Mouse (Mus musculus): ENCODE results near the gene Mis12. TPM values are rescaled to one million over a fixed set of nuclear protein-coding genes. Genes with fewer than 3 reads are reported as not detected.

Gene Mis12
- polyA plus RNA-seq, 1 experiment from 2014 or later = 37.7 TPM

DNA sequence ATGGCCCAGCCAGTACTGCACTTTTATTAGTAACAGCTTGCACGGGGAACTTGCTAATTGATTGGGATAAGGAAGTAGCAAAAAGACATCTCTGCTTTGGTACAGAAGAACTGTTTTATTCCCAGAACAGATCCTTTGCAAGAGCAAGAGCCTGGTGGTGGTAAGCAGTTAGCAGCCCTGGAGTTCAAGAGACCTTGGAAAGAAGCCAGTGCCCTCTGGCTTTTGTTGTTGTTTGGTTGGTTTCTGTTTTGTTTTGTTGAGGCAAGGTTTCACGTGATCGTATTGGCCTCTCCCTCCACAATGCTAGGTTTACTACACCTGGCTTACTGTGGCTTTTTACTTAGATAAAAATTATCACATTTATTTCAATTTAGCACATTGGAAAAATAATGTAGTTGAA lies 8.9 kb downstream of the Mis12 start:
- peaks cover 21% of the 10 kb centered on the region for H3K36me3 ChIP-seq
- ATAC-seq (ENCODE audit: insufficient read depth, low FRiP score, low read depth) = no peak
- H3K27me3 ChIP-seq (replicated peaks) = no peaks in the 10 kb centered on the region
- WGBS = 72% methylated on average over 3 of the region's 3 CpGs
- H3K9me3 ChIP-seq = no peaks in the 10 kb centered on the region
- H3K9ac ChIP-seq = no peak overlapping the region
- peaks cover 14% of the 10 kb centered on the region for H3K4me1 ChIP-seq
- no peak overlapping the region for H3K27ac ChIP-seq
- H3K4me3 ChIP-seq (replicated peaks) = no peak overlapping the region
- no peak overlapping the region for H3K4me2 ChIP-seq

DNA sequence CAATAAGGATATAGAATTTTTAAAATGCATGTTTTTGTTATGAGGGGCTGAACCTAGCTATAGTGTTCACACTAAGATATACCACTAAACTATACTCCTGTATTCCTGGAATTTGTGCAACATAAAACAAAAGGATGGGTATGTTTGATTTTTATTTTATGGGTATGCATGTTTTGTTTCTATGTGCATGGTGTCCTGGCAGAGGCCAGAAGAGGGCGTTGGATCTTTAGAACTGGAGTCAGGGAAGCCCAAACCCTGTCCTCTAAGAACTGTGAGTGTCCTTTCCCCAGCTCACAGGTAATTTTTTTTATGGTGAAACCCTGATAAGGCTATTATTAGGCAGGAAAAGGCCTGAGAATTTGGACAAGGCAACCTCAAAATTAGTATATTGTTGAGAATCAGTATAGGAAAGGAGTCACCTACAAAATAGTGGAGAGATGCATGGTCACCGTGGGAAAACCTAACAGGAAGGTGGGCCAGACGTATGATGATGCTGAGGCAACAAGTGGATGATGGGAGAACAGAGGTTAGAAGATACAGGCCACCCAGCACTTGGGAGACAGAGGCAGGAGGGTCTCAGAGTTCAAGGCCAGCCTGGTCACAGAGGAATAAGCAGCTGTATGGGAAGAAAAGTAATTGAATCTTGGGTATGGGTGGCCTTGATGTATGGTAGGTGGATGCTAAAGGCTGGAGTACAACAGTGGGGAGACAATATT lies 10.2 kb downstream of the Mis12 start:
- Histone ChIP-seq H3K27me3 (replicated peaks) (no peaks in the 10 kb centered on the region), H3K9me3 (no peaks in the 10 kb centered on the region), H3K36me3 (peaks cover 21% of the 10 kb centered on the region), H3K27ac (no peak overlapping the region), H3K4me3 (replicated peaks) (no peak overlapping the region), H3K4me2 (no peak overlapping the region), H3K9ac (no peak overlapping the region), H3K4me1 (peaks cover 14% of the 10 kb centered on the region)
- 71% methylated on average over 3 of the region's 3 CpGs for WGBS
- no peak for ATAC-seq (ENCODE audit: insufficient read depth, low FRiP score, low read depth)

DNA sequence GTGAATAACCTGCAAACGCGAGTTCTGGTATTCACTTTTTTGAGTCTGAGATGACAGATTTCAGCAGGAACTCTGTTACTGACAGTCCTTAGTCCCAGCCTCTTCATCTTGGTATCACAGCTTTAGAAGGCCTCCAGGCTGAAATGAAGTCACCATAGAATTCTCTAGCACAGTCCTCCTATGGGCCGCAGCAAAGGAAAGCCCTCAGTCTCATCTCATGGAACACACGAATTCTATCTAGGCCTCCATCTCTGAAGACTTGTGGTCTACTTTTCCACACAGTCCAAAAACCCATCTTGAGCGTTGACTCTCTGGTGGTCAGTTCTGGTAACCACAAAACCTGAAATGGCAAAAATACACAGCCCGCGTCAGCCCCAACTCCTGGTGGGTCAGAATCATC lies 12.7 kb downstream of the Mis12 start:
- Histone ChIP-seq H3K27ac (peak overlapping the region; percentile 83; the same call in 1 of the 2 replicates), H3K27me3 (replicated peaks) (no peaks in the 10 kb centered on the region), H3K9ac (no peak overlapping the region), H3K4me3 (replicated peaks) (peak overlapping the region; percentile 56), H3K4me1 (peaks cover 14% of the 10 kb centered on the region), H3K4me2 (peak overlapping the region; percentile 88), H3K36me3 (0 out of 2 replicates have a peak, but pooled peaks cover 4% of the 10 kb centered on the region), H3K9me3 (no peaks in the 10 kb centered on the region)
- no peak for ATAC-seq (ENCODE audit: insufficient read depth, low FRiP score, low read depth)
- 49% methylated on average over 7 of the region's 7 CpGs for WGBS

DNA sequence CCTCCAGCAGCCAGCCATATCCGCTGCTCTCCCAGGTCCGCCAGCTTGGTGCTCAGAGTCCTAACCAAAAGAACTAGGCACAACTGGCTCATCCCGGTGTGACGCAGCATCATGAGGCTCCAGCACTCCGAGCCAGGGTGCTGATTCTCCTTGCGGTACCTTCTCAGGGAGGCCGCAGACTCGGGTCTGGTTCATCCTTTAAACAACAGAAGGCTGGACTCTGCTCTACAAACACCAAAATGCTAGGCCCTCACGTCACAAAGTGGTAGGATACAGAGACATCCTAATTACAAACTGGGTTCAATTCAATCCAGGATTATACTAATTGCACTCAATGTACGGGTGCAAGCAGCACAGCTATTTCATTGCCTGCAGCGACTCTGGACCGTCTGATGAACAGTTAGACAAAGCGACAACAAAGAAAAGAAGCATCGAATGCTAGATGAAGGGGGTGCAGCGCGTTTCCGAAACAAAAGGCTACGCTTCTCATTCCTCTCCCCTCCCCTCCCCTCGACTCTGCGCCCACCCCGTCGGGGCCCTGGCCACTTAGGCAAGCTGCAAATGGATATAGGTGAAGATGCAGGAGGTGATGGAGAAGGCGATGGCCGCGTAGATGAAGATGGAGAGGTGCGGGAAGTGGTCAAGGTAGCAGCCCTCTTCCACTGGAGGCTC lies 13.2 kb downstream of the Mis12 start:
- Histone ChIP-seq H3K4me1 (peaks cover 14% of the 10 kb centered on the region), H3K4me3 (replicated peaks) (peak overlapping the region; percentile 56), H3K4me2 (peak overlapping the region; percentile 88), H3K27me3 (replicated peaks) (no peaks in the 10 kb centered on the region), H3K9ac (peak overlapping the region; percentile 46; the same call in 1 of the 2 replicates), H3K9me3 (no peaks in the 10 kb centered on the region), H3K27ac (peak overlapping the region; percentile 83), H3K36me3 (0 out of 2 replicates have a peak, but pooled peaks cover under 1% of the 10 kb centered on the region)
- 7% methylated on average over 26 of the region's 26 CpGs for WGBS
- ATAC-seq (ENCODE audit: insufficient read depth, low FRiP score, low read depth) = no peak

DNA sequence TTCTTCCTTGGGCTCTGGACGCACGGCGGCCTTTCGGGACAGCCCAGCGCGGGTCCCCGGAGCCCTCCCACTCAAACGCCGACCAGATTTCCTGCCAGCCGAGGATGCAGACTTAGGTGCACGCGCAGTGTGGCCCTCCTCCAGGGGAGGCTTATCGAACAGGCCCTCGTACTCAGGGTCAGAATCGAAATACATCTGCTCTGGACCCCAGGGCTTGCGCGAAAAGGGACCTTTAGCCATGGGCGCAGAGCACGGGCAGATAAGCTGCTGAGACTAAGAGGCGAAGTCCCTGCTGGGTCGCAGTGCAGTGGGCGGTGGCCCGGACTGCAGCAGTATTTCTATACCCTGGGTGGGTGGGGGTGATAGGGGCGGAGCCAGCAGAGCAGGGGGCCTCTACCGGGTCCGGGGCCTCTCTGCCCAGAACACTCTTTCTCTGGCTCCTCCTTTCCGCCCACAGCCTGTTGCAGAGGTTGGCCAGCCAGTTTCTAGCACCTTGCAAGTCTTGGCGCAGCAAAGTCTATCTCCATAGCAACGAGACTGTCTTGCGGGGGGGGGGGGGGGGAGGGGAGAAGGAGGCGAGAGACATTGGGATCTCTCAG lies 13.9 kb downstream of the Mis12 start, which contains the start of gene 6330403K07Rik:
Gene 6330403K07Rik, minus strand, starts transcription at position 351 of the 599 bp plus-strand sequence.
- 0% methylated on average over 28 of the region's 31 CpGs for WGBS

DNA sequence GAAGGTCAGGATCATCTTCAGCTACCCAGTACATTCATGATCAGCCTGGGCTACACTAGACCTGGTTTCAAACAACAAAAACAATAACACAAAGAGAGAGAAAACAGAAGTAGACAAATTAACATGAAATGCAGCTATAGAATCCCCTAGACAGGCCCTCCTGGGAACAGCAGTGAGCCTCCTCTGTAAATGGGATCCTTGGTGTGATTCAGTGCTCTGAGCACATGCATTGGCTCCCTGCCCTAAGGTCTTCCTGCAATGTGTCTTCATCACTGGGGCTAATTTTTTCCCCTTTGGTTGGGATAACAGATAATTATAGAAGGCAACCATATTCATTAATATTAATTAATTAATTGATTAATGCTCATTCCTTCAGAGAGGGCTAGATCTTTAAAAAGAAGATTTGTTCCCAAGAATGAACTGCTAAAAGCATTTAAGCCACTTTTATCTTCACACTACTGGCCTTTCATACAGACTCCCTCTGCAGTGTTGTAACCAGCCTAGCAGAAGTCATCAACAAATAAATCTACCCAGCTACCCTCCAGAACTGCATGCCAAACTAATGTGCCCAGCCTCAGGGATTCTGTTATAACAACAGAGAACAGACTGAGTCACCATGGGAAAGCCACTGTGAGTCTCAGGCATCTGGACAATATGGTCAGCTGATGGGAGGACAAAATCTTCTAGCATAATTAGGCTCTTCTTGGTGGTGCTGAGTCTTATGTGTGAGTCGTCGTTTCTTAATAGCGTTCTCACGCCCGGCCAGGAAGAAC lies 20.3 kb downstream of the Mis12 start:
- WGBS = 94% methylated on average over 5 of the region's 5 CpGs
- H3K9ac ChIP-seq = no peak overlapping the region

More for the DNA sequence above, 13.9 kb downstream of the Mis12 start, which contains the start of gene 6330403K07Rik:
- peak; percentile 93 for ATAC-seq (ENCODE audit: insufficient read depth, low FRiP score, low read depth)
- Histone ChIP-seq H3K4me2 (peak within 1 kb of the TSS; percentile 88), H3K4me1 (peaks cover 14% of the 10 kb centered on the region), H3K36me3 (no peaks in the 10 kb centered on the region), H3K27me3 (replicated peaks) (no peaks in the 10 kb centered on the region), H3K27ac (peak within 1 kb of the TSS; percentile 83), H3K9ac (peak within 1 kb of the TSS; percentile 46; the same call in 1 of the 2 replicates), H3K4me3 (replicated peaks) (peak within 1 kb of the TSS; percentile 56), H3K9me3 (no peaks in the 10 kb centered on the region)

DNA sequence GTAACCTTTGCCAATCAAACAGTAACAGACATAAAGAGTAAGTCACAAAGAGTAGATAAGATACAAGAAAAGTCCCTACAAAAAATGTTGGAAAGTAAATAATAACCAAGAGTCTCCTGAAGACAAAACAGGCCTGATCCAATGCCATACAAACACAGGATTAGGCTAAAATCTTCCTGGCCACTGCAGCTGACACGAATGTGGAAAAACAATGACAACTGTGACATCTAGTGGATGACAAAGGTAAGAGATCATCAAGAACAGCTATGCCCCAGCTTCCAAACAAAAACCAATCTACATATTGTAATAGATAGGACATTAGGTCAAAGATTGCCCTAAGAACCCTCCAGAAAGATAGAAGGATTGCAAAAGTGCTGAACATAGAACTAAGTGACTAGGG lies 33.1 kb downstream of the Mis12 start:
- Histone ChIP-seq H3K36me3 (no peaks in the 10 kb centered on the region), H3K4me3 (replicated peaks) (no peak overlapping the region), H3K4me1 (no peaks in the 10 kb centered on the region), H3K4me2 (no peak overlapping the region), H3K27ac (no peak overlapping the region), H3K27me3 (replicated peaks) (no peaks in the 10 kb centered on the region), H3K9me3 (no peaks in the 10 kb centered on the region), H3K9ac (no peak overlapping the region)
- no peak for ATAC-seq (ENCODE audit: insufficient read depth, low FRiP score, low read depth)
- 0% methylated on average over 1 of the region's 1 CpGs for WGBS

More for the DNA sequence above, 20.3 kb downstream of the Mis12 start:
- Histone ChIP-seq H3K4me3 (replicated peaks) (no peak overlapping the region), H3K9me3 (no peaks in the 10 kb centered on the region), H3K27ac (no peak overlapping the region), H3K4me2 (no peak overlapping the region), H3K36me3 (no peaks in the 10 kb centered on the region), H3K4me1 (no peaks in the 10 kb centered on the region), H3K27me3 (replicated peaks) (no peaks in the 10 kb centered on the region)
- no peak for ATAC-seq (ENCODE audit: insufficient read depth, low FRiP score, low read depth)

DNA sequence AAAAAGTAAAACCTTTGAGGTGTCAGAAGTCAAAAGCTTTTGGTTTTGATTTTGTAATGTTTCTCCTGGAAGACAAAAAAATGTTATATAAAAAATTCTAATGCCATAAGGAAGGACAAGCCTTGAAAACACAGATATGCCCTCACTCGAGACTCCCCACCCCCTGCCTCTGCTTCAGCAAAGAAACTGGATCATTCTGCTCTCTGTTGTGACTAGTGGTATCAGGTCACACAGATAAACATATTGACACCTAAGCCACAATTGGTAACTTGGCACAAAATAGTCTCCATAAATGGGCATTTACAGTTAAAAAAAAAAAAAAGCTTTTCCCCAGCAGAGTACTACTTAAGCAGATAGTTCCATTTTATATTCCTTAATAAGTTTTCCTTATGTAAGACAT lies 56.9 kb downstream of the Mis12 start:
- no peak overlapping the region for H3K27ac ChIP-seq
- no peaks in the 10 kb centered on the region for H3K9me3 ChIP-seq
- no peaks in the 10 kb centered on the region for H3K4me1 ChIP-seq
- no peak for ATAC-seq (ENCODE audit: insufficient read depth, low FRiP score, low read depth)
- H3K9ac ChIP-seq = no peak overlapping the region
- 73% methylated on average over 1 of the region's 1 CpGs for WGBS
- H3K4me3 ChIP-seq (replicated peaks) = no peak overlapping the region
- no peaks in the 10 kb centered on the region for H3K27me3 ChIP-seq (replicated peaks)
- no peak overlapping the region for H3K4me2 ChIP-seq
- no peaks in the 10 kb centered on the region for H3K36me3 ChIP-seq

Other genes with a start within 250 kb of the Mis12 start
- 0.35 and 0.61 TPM in 2 replicates for gene Scimp, start 207.0 kb upstream of the Mis12 start, polyA plus RNA-seq (2015; fragmentation: Nextera tagmentation; extraction: Ambion mirVana)
- gene Rabep1, start 174.8 kb upstream of the Mis12 start, polyA plus RNA-seq (2015; fragmentation: Nextera tagmentation; extraction: Ambion mirVana) = 36.8 and 41.1 TPM in 2 replicates
- 108 and 112 TPM in 2 replicates for gene Nup88, start 49.6 kb upstream of the Mis12 start, polyA plus RNA-seq (2015; fragmentation: Nextera tagmentation; extraction: Ambion mirVana)
- 67.1 and 69.0 TPM in 2 replicates for gene Rpain, start 49.4 kb upstream of the Mis12 start, polyA plus RNA-seq (2015; fragmentation: Nextera tagmentation; extraction: Ambion mirVana)
- 268 and 283 TPM in 2 replicates for gene C1qbp, start 36.6 kb upstream of the Mis12 start, polyA plus RNA-seq (2015; fragmentation: Nextera tagmentation; extraction: Ambion mirVana)
- gene Dhx33, start 15.2 kb upstream of the Mis12 start, polyA plus RNA-seq (2015; fragmentation: Nextera tagmentation; extraction: Ambion mirVana) = 16.4 and 16.6 TPM in 2 replicates
- gene Derl2, start 230 bp downstream of the Mis12 start, polyA plus RNA-seq (2015; fragmentation: Nextera tagmentation; extraction: Ambion mirVana) = 52.5 and 61.6 TPM in 2 replicates
- gene 6330403K07Rik, start 13.9 kb downstream of the Mis12 start, polyA plus RNA-seq (2015; fragmentation: Nextera tagmentation; extraction: Ambion mirVana) = 86.2 and 91.1 TPM in 2 replicates
- 0.17 and 0.18 TPM in 2 replicates for gene Nlrp1a, start 125.1 kb downstream of the Mis12 start, polyA plus RNA-seq (2015; fragmentation: Nextera tagmentation; extraction: Ambion mirVana)
- gene Nlrp1b, start 211.1 kb downstream of the Mis12 start, polyA plus RNA-seq (2015; fragmentation: Nextera tagmentation; extraction: Ambion mirVana) = 0.09 and 0.10 TPM in 2 replicates

All from stomach, embryonic 15.5 days (tissue).